Mouse (Mus musculus): Measurements from ENCODE around the gene D230025D16Rik. TPM values are rescaled to one million over a fixed set of nuclear protein-coding genes. Genes with fewer than 3 reads are reported as not detected.

The D230025D16Rik gene
- polyA plus RNA-seq, 1 experiment from 2014 or later, result 39.9 TPM

DNA sequence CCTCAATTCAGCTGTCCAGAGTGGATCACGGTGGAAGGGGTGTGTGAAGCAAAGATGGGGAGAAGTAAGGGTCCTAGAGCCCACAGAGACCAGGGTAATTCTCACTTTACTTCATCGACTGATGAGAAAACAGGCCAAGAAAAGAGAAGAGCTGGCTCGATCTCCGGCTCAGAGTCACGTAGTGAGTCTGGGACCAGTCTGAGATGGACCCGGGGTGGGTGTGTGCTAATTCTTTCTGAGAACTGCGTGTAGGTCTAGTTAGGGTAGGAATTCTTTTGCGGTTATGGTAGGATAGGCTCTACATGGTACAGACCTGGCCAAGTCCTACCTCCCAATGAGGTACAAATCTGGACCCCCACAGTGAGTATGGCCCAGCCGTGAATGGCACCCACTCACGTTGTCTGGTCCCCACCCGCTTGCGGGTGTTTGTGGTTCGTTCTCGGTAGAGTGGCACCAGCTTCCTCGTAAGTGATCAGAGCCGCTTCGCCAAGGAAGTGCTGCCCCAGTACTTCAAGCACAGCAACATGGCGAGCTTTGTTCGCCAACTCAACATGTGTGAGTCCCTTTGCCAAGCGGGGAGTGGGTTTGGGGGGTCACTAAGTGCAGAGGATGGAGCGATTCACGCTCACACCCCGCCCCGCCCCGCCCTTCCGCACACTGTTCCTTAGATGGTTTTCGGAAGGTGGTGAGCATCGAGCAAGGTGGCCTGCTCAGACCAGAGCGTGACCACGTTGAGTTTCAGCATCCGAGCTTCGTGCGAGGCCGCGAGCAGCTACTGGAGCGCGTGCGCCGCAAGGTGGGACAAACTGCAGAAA is 45.4 kb downstream of the D230025D16Rik start:
- H3K4me1 ChIP-seq (ENCODE audit: control insufficient read depth, insufficient read depth, low read length), result peaks cover 15% of the 10 kb centered on the region
- peaks cover 99% of the 10 kb centered on the region for H3K27me3 ChIP-seq (ENCODE audit: control insufficient read depth, insufficient read depth, low read length)
- peak overlapping the region; percentile 44; the same call in 1 of the 2 replicates for H3K4me3 ChIP-seq (replicated peaks; ENCODE audit: low read depth, low read length)
- H3K4me2 ChIP-seq (ENCODE audit: low read length), result peak overlapping the region; percentile 78
- no peaks in the 10 kb centered on the region for H3K36me3 ChIP-seq (ENCODE audit: control insufficient read depth, insufficient read depth, low read length)
- no peak overlapping the region for H3K27ac ChIP-seq (replicated peaks; ENCODE audit: low read depth, low read length)
- no peak for ATAC-seq (ENCODE audit: low FRiP score, low TSS enrichment)
- H3K9me3 ChIP-seq (ENCODE audit: control insufficient read depth, low read length), result no peaks in the 10 kb centered on the region
- 2% methylated on average over 39 of the region's 39 CpGs for WGBS
- DNase-seq, result peak; percentile 30
- no peak overlapping the region for H3K9ac ChIP-seq (replicated peaks; ENCODE audit: low read length)

GRCm38 (mm10) chr8:105270916-105271186 is 45.9 kb downstream of the D230025D16Rik start:
- Histone ChIP-seq H3K9ac (replicated peaks; ENCODE audit: low read length) (no peak overlapping the region), H3K9me3 (ENCODE audit: control insufficient read depth, low read length) (no peaks in the 10 kb centered on the region), H3K27me3 (ENCODE audit: control insufficient read depth, insufficient read depth, low read length) (peaks cover 99% of the 10 kb centered on the region), H3K4me1 (ENCODE audit: control insufficient read depth, insufficient read depth, low read length) (peaks cover 20% of the 10 kb centered on the region), H3K4me3 (replicated peaks; ENCODE audit: low read depth, low read length) (no peak overlapping the region), H3K36me3 (ENCODE audit: control insufficient read depth, insufficient read depth, low read length) (no peaks in the 10 kb centered on the region), H3K27ac (replicated peaks; ENCODE audit: low read depth, low read length) (no peak overlapping the region), H3K4me2 (ENCODE audit: low read length) (peak overlapping the region; percentile 28; the same call in 1 of the 2 replicates)
- ATAC-seq (ENCODE audit: low FRiP score, low TSS enrichment) (no peak), DNase-seq (no peak)
- 3% methylated on average over 11 of the region's 11 CpGs for WGBS

- ATAC-seq (ENCODE audit: low FRiP score, low TSS enrichment) (no peak), DNase-seq (no peak)
- no peaks in the 10 kb centered on the region for H3K9me3 ChIP-seq (ENCODE audit: control insufficient read depth, low read length)
- no peak overlapping the region for H3K4me3 ChIP-seq (replicated peaks; ENCODE audit: low read depth, low read length)
- peak overlapping the region; percentile 72 for H3K4me2 ChIP-seq (ENCODE audit: low read length)
- H3K27ac ChIP-seq (replicated peaks; ENCODE audit: low read depth, low read length), result no peak overlapping the region
- WGBS, result 9% methylated on average over 11 of the region's 11 CpGs
- peaks cover 18% of the 10 kb centered on the region; the same call in 1 of the 2 replicates for H3K4me1 ChIP-seq (ENCODE audit: control insufficient read depth, insufficient read depth, low read length)
- H3K27me3 ChIP-seq (ENCODE audit: control insufficient read depth, insufficient read depth, low read length), result peaks cover 88% of the 10 kb centered on the region
- H3K36me3 ChIP-seq (ENCODE audit: control insufficient read depth, insufficient read depth, low read length), result peaks cover 8% of the 10 kb centered on the region; the same call in 1 of the 2 replicates
- H3K9ac ChIP-seq (replicated peaks; ENCODE audit: low read length), result no peak overlapping the region
Measured at GRCm38 (mm10) chr8:105275387-105275786, 50.4 kb downstream of the D230025D16Rik start.

- WGBS, result 5% methylated on average over 10 of the region's 10 CpGs
Measured at GRCm38 (mm10) chr8:105275840-105276239, 50.9 kb downstream of the D230025D16Rik start, which contains the start of gene Nol3. TSS of gene Nol3 (plus strand) at chr8:105276140.

DNA sequence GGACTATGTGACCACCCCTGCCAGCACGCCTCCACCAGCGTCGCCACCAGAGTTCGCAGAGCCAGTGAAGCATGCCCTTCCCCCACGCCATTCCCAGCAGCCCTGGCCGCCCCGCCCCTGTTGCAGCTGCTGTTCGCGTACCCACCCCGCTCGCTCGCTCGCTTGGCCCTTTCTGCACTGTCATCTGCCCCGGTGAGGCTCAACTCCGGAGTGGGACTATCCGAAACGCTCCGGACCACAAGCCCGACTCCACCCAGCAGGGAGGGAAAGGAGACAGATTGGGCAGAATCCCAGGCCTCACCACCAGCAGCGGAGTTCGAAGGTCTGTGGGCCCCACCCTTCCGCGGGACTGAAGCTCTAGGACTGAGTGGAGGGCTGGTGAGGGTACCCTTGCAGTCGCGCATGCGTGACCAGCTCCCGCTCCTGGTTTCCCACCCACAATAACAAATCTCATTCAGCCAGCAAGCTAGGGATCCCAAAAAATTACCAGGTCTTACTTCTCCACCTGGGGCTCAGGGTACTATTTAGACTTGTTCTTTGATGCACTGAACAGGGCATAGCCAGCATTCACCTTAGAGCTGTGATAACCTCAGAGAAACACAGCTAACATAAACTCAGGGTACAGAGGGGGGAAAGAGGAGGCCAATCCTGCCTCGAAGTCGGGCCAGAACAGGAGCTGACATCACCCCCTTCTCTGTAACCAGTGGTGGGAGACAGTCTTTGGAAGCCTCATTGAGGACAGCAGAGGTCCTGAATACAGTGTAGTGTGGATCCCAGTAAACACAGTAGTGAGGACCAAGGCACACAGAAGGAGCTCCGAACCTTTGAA is 51.6 kb downstream of the D230025D16Rik start:
- Histone ChIP-seq H3K4me2 (ENCODE audit: low read length) (peak overlapping the region; percentile 72), H3K27me3 (ENCODE audit: control insufficient read depth, insufficient read depth, low read length) (peaks cover 79% of the 10 kb centered on the region), H3K27ac (replicated peaks; ENCODE audit: low read depth, low read length) (no peak overlapping the region), H3K4me3 (replicated peaks; ENCODE audit: low read depth, low read length) (peak overlapping the region; percentile 42), H3K4me1 (ENCODE audit: control insufficient read depth, insufficient read depth, low read length) (peaks cover 18% of the 10 kb centered on the region; the same call in 1 of the 2 replicates), H3K36me3 (ENCODE audit: control insufficient read depth, insufficient read depth, low read length) (peaks cover 16% of the 10 kb centered on the region), H3K9me3 (ENCODE audit: control insufficient read depth, low read length) (no peaks in the 10 kb centered on the region), H3K9ac (replicated peaks; ENCODE audit: low read length) (peak overlapping the region; percentile 59)
- DNase-seq (peak; percentile 82), ATAC-seq (ENCODE audit: low FRiP score, low TSS enrichment) (peak; percentile 69)
- 2% methylated on average over 30 of the region's 30 CpGs for WGBS

More at GRCm38 (mm10) chr8:105275840-105276239, 50.9 kb downstream of the D230025D16Rik start, which contains the start of gene Nol3:
- Histone ChIP-seq H3K36me3 (ENCODE audit: control insufficient read depth, insufficient read depth, low read length) (peaks cover 12% of the 10 kb centered on the region; the same call in 1 of the 2 replicates), H3K4me2 (ENCODE audit: low read length) (peak within 1 kb of the TSS; percentile 72), H3K27ac (replicated peaks; ENCODE audit: low read depth, low read length) (no peak within 1 kb of the TSS), H3K9ac (replicated peaks; ENCODE audit: low read length) (peak within 1 kb of the TSS; percentile 59), H3K4me3 (replicated peaks; ENCODE audit: low read depth, low read length) (peak within 1 kb of the TSS; percentile 42), H3K4me1 (ENCODE audit: control insufficient read depth, insufficient read depth, low read length) (peaks cover 18% of the 10 kb centered on the region; the same call in 1 of the 2 replicates), H3K27me3 (ENCODE audit: control insufficient read depth, insufficient read depth, low read length) (peaks cover 86% of the 10 kb centered on the region), H3K9me3 (ENCODE audit: control insufficient read depth, low read length) (no peaks in the 10 kb centered on the region)
- DNase-seq (no peak), ATAC-seq (ENCODE audit: low FRiP score, low TSS enrichment) (no peak)

DNA sequence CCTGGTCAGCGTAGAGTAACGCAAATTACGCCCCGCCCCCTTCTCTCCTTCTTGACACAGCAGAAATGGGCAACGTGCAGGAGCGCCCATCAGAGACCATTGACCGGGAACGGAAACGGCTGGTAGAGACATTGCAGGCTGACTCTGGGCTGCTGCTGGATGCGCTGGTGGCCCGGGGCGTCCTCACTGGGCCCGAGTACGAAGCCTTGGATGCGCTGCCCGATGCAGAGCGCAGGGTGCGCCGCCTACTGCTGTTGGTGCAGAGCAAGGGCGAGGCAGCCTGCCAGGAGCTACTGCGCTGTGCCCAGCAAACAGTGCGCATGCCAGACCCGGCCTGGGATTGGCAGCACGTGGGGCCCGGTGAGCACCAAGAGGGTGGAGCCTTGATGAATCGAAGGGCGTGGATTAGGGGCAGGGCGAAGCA is 54.0 kb downstream of the D230025D16Rik start:
- ATAC-seq (ENCODE audit: low FRiP score, low TSS enrichment), result peak; percentile 56
- 0 out of 2 replicates have a peak overlapping the region, but pooled peaks have one; percentile 20 for H3K9ac ChIP-seq (replicated peaks; ENCODE audit: low read length)
- no peak overlapping the region for H3K4me3 ChIP-seq (replicated peaks; ENCODE audit: low read depth, low read length)
- peaks cover 39% of the 10 kb centered on the region for H3K36me3 ChIP-seq (ENCODE audit: control insufficient read depth, insufficient read depth, low read length)
- H3K4me1 ChIP-seq (ENCODE audit: control insufficient read depth, insufficient read depth, low read length), result peaks cover 18% of the 10 kb centered on the region; the same call in 1 of the 2 replicates
- H3K4me2 ChIP-seq (ENCODE audit: low read length), result peak overlapping the region; percentile 46
- peaks cover 56% of the 10 kb centered on the region for H3K27me3 ChIP-seq (ENCODE audit: control insufficient read depth, insufficient read depth, low read length)
- H3K9me3 ChIP-seq (ENCODE audit: control insufficient read depth, low read length), result no peaks in the 10 kb centered on the region
- H3K27ac ChIP-seq (replicated peaks; ENCODE audit: low read depth, low read length), result no peak overlapping the region
- peak; percentile 73 for DNase-seq
- 3% methylated on average over 28 of the region's 28 CpGs for WGBS

GRCm38 (mm10) chr8:105280567-105280966 is 55.6 kb downstream of the D230025D16Rik start:
- Histone ChIP-seq H3K27me3 (ENCODE audit: control insufficient read depth, insufficient read depth, low read length) (peaks cover 39% of the 10 kb centered on the region), H3K4me2 (ENCODE audit: low read length) (no peak overlapping the region), H3K27ac (replicated peaks; ENCODE audit: low read depth, low read length) (no peak overlapping the region), H3K9ac (replicated peaks; ENCODE audit: low read length) (no peak overlapping the region), H3K4me1 (ENCODE audit: control insufficient read depth, insufficient read depth, low read length) (peaks cover 18% of the 10 kb centered on the region; the same call in 1 of the 2 replicates), H3K36me3 (ENCODE audit: control insufficient read depth, insufficient read depth, low read length) (peaks cover 52% of the 10 kb centered on the region), H3K4me3 (replicated peaks; ENCODE audit: low read depth, low read length) (no peak overlapping the region), H3K9me3 (ENCODE audit: control insufficient read depth, low read length) (no peaks in the 10 kb centered on the region)
- DNase-seq (no peak), ATAC-seq (ENCODE audit: low FRiP score, low TSS enrichment) (no peak)
- 62% methylated on average over 3 of the region's 3 CpGs for WGBS

DNA sequence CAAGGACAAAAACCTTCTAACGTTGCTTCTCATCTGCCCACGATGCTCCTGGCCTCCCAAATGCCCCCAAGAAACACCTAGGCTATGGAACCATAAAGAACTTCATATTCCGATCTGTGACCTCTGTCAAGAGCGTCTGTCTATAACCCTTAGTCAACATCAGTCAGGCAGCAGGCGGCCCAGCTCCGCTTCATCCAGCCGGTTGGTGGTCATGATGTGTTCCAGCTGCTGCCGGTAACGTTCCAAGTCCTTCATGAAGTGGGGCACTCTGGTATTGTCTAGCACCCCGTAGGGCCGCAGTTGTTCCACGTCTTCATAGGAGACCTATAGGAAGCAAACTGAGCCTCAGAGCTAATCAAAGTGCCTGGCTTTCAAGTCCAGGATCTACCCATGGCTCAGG is 56.9 kb downstream of the D230025D16Rik start:
- no peak overlapping the region for H3K4me2 ChIP-seq (ENCODE audit: low read length)
- no peak overlapping the region for H3K9ac ChIP-seq (replicated peaks; ENCODE audit: low read length)
- H3K27ac ChIP-seq (replicated peaks; ENCODE audit: low read depth, low read length), result no peak overlapping the region
- H3K4me1 ChIP-seq (ENCODE audit: control insufficient read depth, insufficient read depth, low read length), result peaks cover 22% of the 10 kb centered on the region
- 90% methylated on average over 12 of the region's 12 CpGs for WGBS
- H3K9me3 ChIP-seq (ENCODE audit: control insufficient read depth, low read length), result no peaks in the 10 kb centered on the region
- DNase-seq (no peak), ATAC-seq (ENCODE audit: low FRiP score, low TSS enrichment) (no peak)
- H3K36me3 ChIP-seq (ENCODE audit: control insufficient read depth, insufficient read depth, low read length), result peaks cover 53% of the 10 kb centered on the region
- no peak overlapping the region for H3K4me3 ChIP-seq (replicated peaks; ENCODE audit: low read depth, low read length)
- peaks cover 31% of the 10 kb centered on the region for H3K27me3 ChIP-seq (ENCODE audit: control insufficient read depth, insufficient read depth, low read length)

Measured in midbrain, embryonic 14.5 days (tissue).